Mouse (Mus musculus) hindbrain, embryonic 15.5 days (tissue): ENCODE results near the gene Mad1l1. TPM values are rescaled to one million over a fixed set of nuclear protein-coding genes. Genes with fewer than 3 reads are reported as not detected.

Experiments
- ATAC-seq: fragments of 200-750 bp; cut with Nextera tagmentation; 2 replicates; pipeline ENCODE4 v1.8.0; 2017; ENCODE audit warnings: low read depth, moderate number of reproducible peaks, moderate TSS enrichment; ENCODE audit not compliant: low FRiP score
- H3K27ac ChIP-seq: fragments of 300-500 bp; sonication (generic); replicated peaks from 2 replicates; pipeline ENCODE4 v1.5.1; 2015; ENCODE audit warnings: mild to moderate bottlenecking, inconsistent platforms
- H3K27me3 ChIP-seq: fragments of 300-500 bp; sonication (generic); 2 replicates; pipeline ENCODE4 v1.6.1; 2015; ENCODE audit warnings: control low read depth, inconsistent platforms
- H3K36me3 ChIP-seq: fragments of 300-500 bp; sonication (generic); 2 replicates; pipeline ENCODE4 v1.6.1; 2015; ENCODE audit warnings: control low read depth, inconsistent platforms
- H3K4me1 ChIP-seq: fragments of 300-500 bp; sonication (generic); replicated peaks from 2 replicates; pipeline ENCODE4 v1.6.1; 2015; ENCODE audit warnings: control low read depth, inconsistent platforms
- H3K4me2 ChIP-seq: fragments of 300-500 bp; sonication (generic); 2 replicates; pipeline ENCODE4 v1.6.1; 2015; ENCODE audit warnings: moderate library complexity, mild to moderate bottlenecking, inconsistent platforms
- H3K4me3 ChIP-seq: fragments of 300-500 bp; sonication (generic); 2 replicates; pipeline ENCODE4 v1.5.1; 2015; ENCODE audit warnings: mild to moderate bottlenecking, inconsistent platforms
- H3K9ac ChIP-seq: fragments of 300-500 bp; sonication (generic); 2 replicates; pipeline ENCODE4 v1.6.1; 2015; ENCODE audit warnings: inconsistent platforms
- H3K9me3 ChIP-seq: fragments of 300-500 bp; sonication (generic); 2 replicates; pipeline ENCODE4 v1.6.1; 2016; ENCODE audit warnings: control low read depth, inconsistent platforms
- WGBS: fragments of 180-500 bp; shearing (Covaris S2); methylation state at CpG from one replicate; pipeline ENCODE4 v1.1.7; 2015; 5-methylcytosine and 5-hydroxymethylcytosine counted together
- polyA plus RNA-seq: library from polyadenylated mRNA; unstranded; fragments of >200 nt; fragmentation: Nextera tagmentation; extraction: Ambion mirVana; gene quantifications from 2 replicates; pipeline ENCODE4 v1.2.1, GENCODE M21; 2015

The Mad1l1 gene
- polyA plus RNA-seq, 1 experiment from 2014 or later: 33.1 TPM

DNA sequence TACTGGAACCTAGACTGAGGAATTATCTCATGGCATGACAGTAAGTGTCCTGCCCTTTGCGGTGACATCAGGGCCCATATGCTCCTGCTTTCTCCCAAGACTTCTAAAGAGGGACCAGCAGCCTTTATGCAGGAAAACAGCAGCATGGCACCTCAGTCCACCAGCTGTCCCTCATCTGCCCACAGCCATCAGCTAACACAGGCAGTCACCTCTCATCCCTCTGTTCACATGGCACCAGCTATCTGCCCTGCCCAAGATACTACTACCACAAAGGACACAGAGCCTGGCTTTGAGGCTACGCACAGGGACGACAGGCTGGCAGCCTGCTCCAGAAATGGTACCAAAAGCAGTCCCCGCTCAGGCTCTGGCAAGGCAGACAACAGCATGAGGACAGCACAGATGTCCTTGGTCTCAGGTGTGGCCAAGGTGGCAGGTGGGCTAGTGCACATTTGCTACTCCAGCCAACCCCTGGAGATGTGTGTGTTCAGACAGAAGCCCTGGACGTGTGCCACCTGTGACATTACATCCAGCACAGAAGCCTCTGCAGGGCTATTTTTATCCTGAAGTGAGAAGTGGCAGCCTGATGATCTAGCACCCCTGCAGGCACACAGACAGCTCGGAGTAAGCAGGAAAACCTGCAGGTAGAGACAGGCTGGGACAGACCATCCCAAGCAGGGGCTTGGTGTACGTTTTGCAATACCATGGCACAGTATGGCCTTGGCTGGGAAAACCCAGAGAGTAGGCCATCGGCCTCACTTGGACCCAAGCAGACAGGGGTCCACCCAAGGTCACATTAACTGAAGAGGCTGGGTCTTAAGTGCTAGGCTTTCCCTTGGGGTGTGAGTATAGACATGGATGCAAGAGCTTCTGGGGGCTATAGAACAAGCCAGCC, 185.4 kb downstream of the Mad1l1 start:
- Histone ChIP-seq H3K4me1 (peaks cover 15% of the 10 kb centered on the region), H3K9ac (no peak overlapping the region), H3K4me3 (no peak overlapping the region), H3K36me3 (no peaks in the 10 kb centered on the region), H3K27me3 (no peaks in the 10 kb centered on the region), H3K4me2 (no peak overlapping the region), H3K27ac (0 out of 2 replicates have a peak overlapping the region, but pooled peaks have one; percentile 7), H3K9me3 (no peaks in the 10 kb centered on the region)
- WGBS: 78% methylated on average over 8 of the region's 8 CpGs
- ATAC-seq: peak; percentile 23; the same call in 1 of the 2 replicates

DNA sequence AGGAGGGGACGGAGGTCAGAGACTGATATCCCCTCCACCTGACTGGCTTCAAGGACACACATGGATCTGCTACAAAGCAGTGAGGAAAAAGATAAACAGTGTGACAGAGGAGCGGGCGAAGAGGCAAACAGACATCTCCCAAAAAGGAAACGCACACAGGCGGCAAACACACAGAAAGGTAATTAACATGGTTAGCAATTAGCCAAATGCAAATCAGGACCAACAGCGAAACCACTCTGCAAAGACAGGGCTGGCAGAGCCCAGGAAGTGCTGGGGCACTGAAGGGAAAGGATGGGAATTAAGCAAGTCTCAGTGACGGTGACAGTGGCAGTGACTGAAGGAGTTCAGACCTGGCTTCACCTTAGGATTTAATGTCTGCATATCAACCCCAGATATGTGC, 187.3 kb downstream of the Mad1l1 start:
- H3K9ac ChIP-seq: no peak overlapping the region
- 69% methylated on average over 7 of the region's 7 CpGs for WGBS
- H3K4me3 ChIP-seq: no peak overlapping the region
- no peak for ATAC-seq
- H3K9me3 ChIP-seq: no peaks in the 10 kb centered on the region
- H3K36me3 ChIP-seq: no peaks in the 10 kb centered on the region
- no peak overlapping the region for H3K4me2 ChIP-seq
- no peak overlapping the region for H3K27ac ChIP-seq
- H3K27me3 ChIP-seq: no peaks in the 10 kb centered on the region
- H3K4me1 ChIP-seq: peaks cover 19% of the 10 kb centered on the region

- H3K4me3 ChIP-seq: no peak overlapping the region
- H3K27me3 ChIP-seq: no peaks in the 10 kb centered on the region
- peaks cover 21% of the 10 kb centered on the region for H3K4me1 ChIP-seq
- WGBS: 42% methylated on average over 9 of the region's 9 CpGs
- 0 out of 2 replicates have a peak overlapping the region, but pooled peaks have one; percentile 49 for H3K27ac ChIP-seq
- H3K4me2 ChIP-seq: no peak overlapping the region
- H3K9me3 ChIP-seq: no peaks in the 10 kb centered on the region
- no peak for ATAC-seq
- H3K36me3 ChIP-seq: no peaks in the 10 kb centered on the region
- no peak overlapping the region for H3K9ac ChIP-seq
Measured at GRCm38 (mm10) chr5:140128414-140128981, 192.9 kb downstream of the Mad1l1 start.

DNA sequence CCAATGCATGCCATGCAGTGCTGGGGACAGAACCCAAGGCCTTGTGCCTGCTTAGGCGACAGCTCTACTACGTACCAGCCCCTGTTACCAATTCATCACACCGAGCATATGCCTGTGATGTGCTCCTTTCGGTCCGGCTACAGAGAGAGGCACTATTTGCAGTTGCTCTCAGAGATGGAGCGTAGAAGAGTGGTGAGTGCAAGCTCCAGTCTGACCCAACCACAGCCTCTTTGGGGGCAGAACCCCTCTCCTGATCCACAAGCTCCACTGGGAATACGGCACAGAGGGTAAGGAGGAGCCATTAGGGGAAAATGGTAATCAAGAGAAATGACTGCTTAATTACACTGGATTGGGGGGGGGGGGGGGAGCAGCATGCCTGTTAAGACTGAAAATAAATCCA, 193.4 kb downstream of the Mad1l1 start:
- 61% methylated on average over 7 of the region's 7 CpGs for WGBS
- Histone ChIP-seq H3K9me3 (no peaks in the 10 kb centered on the region), H3K4me3 (no peak overlapping the region), H3K4me2 (no peak overlapping the region), H3K27ac (0 out of 2 replicates have a peak overlapping the region, but pooled peaks have one; percentile 49), H3K9ac (no peak overlapping the region), H3K36me3 (no peaks in the 10 kb centered on the region), H3K27me3 (no peaks in the 10 kb centered on the region), H3K4me1 (peaks cover 21% of the 10 kb centered on the region)
- ATAC-seq: no peak

GRCm38 (mm10) chr5:140124626-140125025, 196.7 kb downstream of the Mad1l1 start:
- Histone ChIP-seq H3K4me2 (no peak overlapping the region), H3K9me3 (no peaks in the 10 kb centered on the region), H3K36me3 (no peaks in the 10 kb centered on the region), H3K4me3 (no peak overlapping the region), H3K27me3 (no peaks in the 10 kb centered on the region), H3K27ac (no peak overlapping the region), H3K4me1 (peaks cover 31% of the 10 kb centered on the region), H3K9ac (no peak overlapping the region)
- ATAC-seq: no peak
- 88% methylated on average over 1 of the region's 1 CpGs for WGBS

GRCm38 (mm10) chr5:140123640-140124366, 197.5 kb downstream of the Mad1l1 start:
- peaks cover 32% of the 10 kb centered on the region for H3K4me1 ChIP-seq
- 78% methylated on average over 4 of the region's 4 CpGs for WGBS
- peak; percentile 6; the same call in 1 of the 2 replicates for ATAC-seq

GRCm38 (mm10) chr5:140123194-140123593, 198.2 kb downstream of the Mad1l1 start:
- Histone ChIP-seq H3K27me3 (no peaks in the 10 kb centered on the region), H3K9ac (no peak overlapping the region), H3K4me1 (peaks cover 32% of the 10 kb centered on the region), H3K4me2 (no peak overlapping the region), H3K4me3 (no peak overlapping the region), H3K27ac (no peak overlapping the region), H3K36me3 (no peaks in the 10 kb centered on the region), H3K9me3 (no peaks in the 10 kb centered on the region)
- WGBS: 47% methylated on average over 5 of the region's 5 CpGs
- ATAC-seq: no peak

More at GRCm38 (mm10) chr5:140123640-140124366, 197.5 kb downstream of the Mad1l1 start:
- Histone ChIP-seq H3K36me3 (no peaks in the 10 kb centered on the region), H3K27me3 (no peaks in the 10 kb centered on the region), H3K9ac (no peak overlapping the region), H3K4me3 (no peak overlapping the region), H3K27ac (no peak overlapping the region), H3K9me3 (no peaks in the 10 kb centered on the region), H3K4me2 (no peak overlapping the region)

DNA sequence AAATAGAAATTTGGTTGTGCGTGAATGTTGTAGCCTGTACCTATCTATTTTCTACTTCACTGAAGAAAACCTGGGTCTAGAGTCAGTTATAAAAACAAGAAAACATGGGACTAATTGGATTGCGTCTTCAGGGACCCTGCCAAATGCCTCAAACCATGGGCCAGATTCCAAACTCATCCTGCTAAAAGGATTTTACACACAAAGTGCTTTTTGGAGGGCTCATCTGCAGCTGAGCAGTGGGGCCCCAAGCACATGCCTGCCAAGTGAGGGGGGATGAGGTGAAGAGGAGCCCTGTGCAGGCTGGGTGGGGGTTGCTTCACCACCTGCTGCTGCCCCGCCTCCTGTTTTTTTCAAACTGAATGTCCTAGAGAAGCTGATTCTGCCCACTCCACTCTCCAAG, 199.4 kb downstream of the Mad1l1 start:
- Histone ChIP-seq H3K4me1 (peaks cover 29% of the 10 kb centered on the region), H3K4me2 (no peak overlapping the region), H3K9ac (no peak overlapping the region), H3K27me3 (no peaks in the 10 kb centered on the region), H3K9me3 (no peaks in the 10 kb centered on the region), H3K4me3 (no peak overlapping the region), H3K36me3 (no peaks in the 10 kb centered on the region), H3K27ac (peak overlapping the region; percentile 36)
- WGBS: 59% methylated on average over 3 of the region's 3 CpGs
- ATAC-seq: peak; percentile 70

- Histone ChIP-seq H3K27me3 (no peaks in the 10 kb centered on the region), H3K4me3 (no peak overlapping the region), H3K9me3 (no peaks in the 10 kb centered on the region), H3K4me2 (no peak overlapping the region), H3K9ac (no peak overlapping the region), H3K4me1 (peaks cover 56% of the 10 kb centered on the region), H3K27ac (no peak overlapping the region), H3K36me3 (no peaks in the 10 kb centered on the region)
- 58% methylated on average over 3 of the region's 3 CpGs for WGBS
- ATAC-seq: no peak
Measured at GRCm38 (mm10) chr5:140118921-140119320, 202.4 kb downstream of the Mad1l1 start.

DNA sequence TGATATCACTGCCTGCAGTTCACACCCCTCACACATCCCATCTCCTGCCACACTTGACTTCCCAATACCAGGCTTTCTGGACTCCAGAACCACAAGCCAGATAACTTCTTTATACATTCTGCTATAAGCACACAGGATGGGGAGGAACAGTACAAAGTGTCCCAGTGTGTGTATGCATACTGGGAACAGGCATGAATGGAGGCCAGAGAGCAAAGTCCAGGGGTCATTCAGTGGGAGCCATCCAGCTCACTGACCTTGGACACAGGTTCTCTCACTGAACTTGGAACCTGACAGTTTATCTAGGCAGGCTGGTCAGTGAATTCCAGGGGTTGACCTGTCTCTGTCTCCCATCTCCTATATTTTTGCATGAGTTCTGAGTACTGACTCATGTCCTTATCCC, 203.4 kb downstream of the Mad1l1 start:
- no peaks in the 10 kb centered on the region for H3K9me3 ChIP-seq
- H3K4me3 ChIP-seq: no peak overlapping the region
- ATAC-seq: no peak
- no peaks in the 10 kb centered on the region for H3K36me3 ChIP-seq
- H3K4me2 ChIP-seq: no peak overlapping the region
- H3K27ac ChIP-seq: no peak overlapping the region
- H3K9ac ChIP-seq: no peak overlapping the region
- no peaks in the 10 kb centered on the region; the same call in 1 of the 2 replicates for H3K27me3 ChIP-seq
- H3K4me1 ChIP-seq: peaks cover 56% of the 10 kb centered on the region

DNA sequence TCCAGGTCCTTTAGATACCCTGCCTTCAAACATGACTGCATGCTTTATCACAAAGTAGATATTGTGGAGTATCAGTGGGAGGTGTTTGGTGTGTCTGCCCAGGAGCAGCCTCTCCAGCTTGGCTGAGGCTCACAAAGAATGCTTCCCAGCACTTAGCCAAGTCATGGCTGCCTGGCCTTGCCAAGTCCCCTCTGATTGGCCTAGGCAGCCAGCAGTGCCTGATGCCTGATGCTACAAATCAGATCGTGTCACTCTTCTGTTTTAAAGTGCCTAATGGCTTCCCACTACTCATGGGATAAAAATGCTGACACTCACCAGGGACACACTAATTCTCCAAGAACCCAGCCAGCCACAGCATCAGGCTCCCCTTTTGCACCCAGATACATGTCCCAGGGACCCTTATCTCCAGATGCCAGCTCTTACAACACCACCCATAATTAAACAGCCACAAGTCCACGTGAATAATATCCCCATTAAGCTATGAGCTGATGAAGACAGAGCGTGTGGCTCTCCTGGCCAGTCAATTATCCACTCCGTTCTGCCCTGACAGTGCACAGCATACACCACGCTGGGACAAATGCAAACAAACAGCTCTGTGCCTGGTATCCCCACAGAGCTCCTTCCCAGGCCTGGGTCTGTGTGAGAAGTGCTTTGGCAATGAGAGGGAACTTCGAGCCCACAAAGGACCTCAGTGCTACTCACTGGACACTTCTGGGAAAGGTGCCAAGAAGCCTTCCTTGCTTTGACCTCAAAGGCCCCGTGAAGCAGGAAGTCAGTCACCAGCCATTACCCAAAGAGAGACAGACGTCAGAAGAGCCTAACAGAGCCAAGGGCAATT, 205.7 kb downstream of the Mad1l1 start:
- Histone ChIP-seq H3K4me1 (peaks cover 47% of the 10 kb centered on the region), H3K9me3 (no peaks in the 10 kb centered on the region), H3K27ac (peak overlapping the region; percentile 30), H3K36me3 (no peaks in the 10 kb centered on the region), H3K4me3 (no peak overlapping the region), H3K9ac (no peak overlapping the region), H3K4me2 (no peak overlapping the region), H3K27me3 (no peaks in the 10 kb centered on the region; the same call in 1 of the 2 replicates)
- ATAC-seq: peak; percentile 85
- WGBS: 15% methylated on average over 8 of the region's 8 CpGs
